Comparison of ENCODE assay signal across 8 mouse cellular contexts in the genomic region with DNA sequence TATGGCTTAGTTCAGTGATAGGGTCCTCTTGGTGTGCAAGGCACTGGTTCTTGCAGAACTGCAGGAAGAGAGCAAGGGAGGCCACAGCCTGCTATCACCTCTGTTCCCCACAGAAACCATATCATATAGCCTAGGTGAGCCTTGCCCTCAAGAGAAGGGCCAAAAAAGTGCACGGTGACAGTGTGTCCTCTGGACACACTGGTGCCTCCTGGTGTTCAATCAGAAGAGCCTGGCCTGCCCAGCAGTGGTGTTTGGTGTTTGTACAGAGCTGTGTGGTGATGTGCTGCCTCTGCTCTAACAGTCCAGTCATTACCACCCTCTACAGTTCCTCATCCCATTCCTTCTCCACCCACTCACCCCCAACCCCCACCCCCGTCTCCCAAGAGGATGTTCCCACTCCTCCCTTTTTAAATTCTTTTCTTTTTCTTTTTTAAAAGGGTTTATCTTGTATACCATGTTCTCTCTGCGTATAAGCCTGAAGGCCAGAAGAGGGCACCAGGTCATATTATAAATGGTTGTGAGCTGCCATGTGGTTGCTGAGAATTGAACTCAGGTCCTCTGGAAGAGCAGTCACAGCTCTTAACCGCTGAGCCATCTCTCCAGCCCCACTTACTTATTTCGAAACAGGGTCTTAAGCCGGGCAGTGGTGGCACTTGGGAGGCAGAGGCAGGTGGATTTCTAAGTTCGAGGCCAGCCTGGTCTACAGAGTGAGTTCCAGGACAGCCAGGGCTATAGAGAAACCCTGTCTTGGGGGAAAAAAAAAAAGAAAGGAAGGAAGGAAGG. TPM values are rescaled to one million over a fixed set of nuclear protein-coding genes. Genes with fewer than 3 reads are reported as not detected.
DNase-seq lines count a peak whose midpoint lies in the region; ATAC-seq lines count a peak whose summit lies in the region.

No protein-coding gene starts in this region.

- peak; percentile 35 for ATAC-seq in megakaryocyte-erythroid progenitor cell, adult 5-6 weeks (replicated peaks; ENCODE audit: low FRiP score, low TSS enrichment, poor library complexity, severe bottlenecking)

- peak; percentile 1 for DNase-seq in adrenal gland, adult 2 months
- no peak for DNase-seq in adrenal gland, postnatal 4 days (ENCODE audit: low spot score in 2 of 2)
- peak; percentile 1 for DNase-seq in kidney, adult 11 months
- DNase-seq in kidney, adult 9 months: no peak
- DNase-seq in spleen, postnatal 4 days (ENCODE audit: low spot score in 2 of 2): peak; percentile 19 to 59
- no peak for DNase-seq in spleen, adult 12 weeks (ENCODE audit: low spot score)
- DNase-seq in thymus, adult 18-20 months: no peak

RNA-seq across cellular contexts. Expression of a gene that starts 5.4 kb away (rescaled TPM):
- total RNA-seq in adrenal gland, adult 2 months (2021): 100 to 1,000 TPM; 136 to 166 TPM
- 494 and 666 TPM in 2 replicates for polyA plus RNA-seq in adrenal gland, adult 2 months (2012; rRNA removed)
- 100 to 1,000 TPM in 1 of 2 experiments, 10 to 100 TPM in 1; 59.8 to 104 TPM for total RNA-seq in adrenal gland, postnatal 4 days (2021)
- total RNA-seq in megakaryocyte-erythroid progenitor cell, adult 5-6 weeks (2014; fragmentation: Nextera tagmentation): 3.5 and 6.8 TPM in 2 replicates
- total RNA-seq in megakaryocyte-erythroid progenitor cell, adult 5-6 weeks (2017): 1.3 and 2.8 TPM in 2 replicates

RNA-seq across cellular contexts. Expression of a gene that starts 5.7 kb away (rescaled TPM):
- 1 to 10 TPM; 1.6 to 1.8 TPM for total RNA-seq in adrenal gland, adult 2 months (2021)
- 2.6 and 3.0 TPM in 2 replicates for polyA plus RNA-seq in adrenal gland, adult 2 months (2012; rRNA removed)
- 1 to 10 TPM; 1.1 to 1.8 TPM for total RNA-seq in adrenal gland, postnatal 4 days (2021)
- 2.5 and 6.5 TPM in 2 replicates for total RNA-seq in megakaryocyte-erythroid progenitor cell, adult 5-6 weeks (2014; fragmentation: Nextera tagmentation)
- total RNA-seq in megakaryocyte-erythroid progenitor cell, adult 5-6 weeks (2017): 0.76 and 1.7 TPM in 2 replicates

RNA-seq across cellular contexts. Expression of a gene that starts 6.0 kb away (rescaled TPM):
- total RNA-seq in adrenal gland, adult 2 months (2021): 10 to 100 TPM; 33.2 to 54.7 TPM
- polyA plus RNA-seq in adrenal gland, adult 2 months (2012; rRNA removed): 83.6 and 92.2 TPM in 2 replicates
- 10 to 100 TPM; 60.1 to 65.5 TPM for total RNA-seq in adrenal gland, postnatal 4 days (2021)
- total RNA-seq in megakaryocyte-erythroid progenitor cell, adult 5-6 weeks (2014; fragmentation: Nextera tagmentation): 103 and 109 TPM in 2 replicates
- total RNA-seq in megakaryocyte-erythroid progenitor cell, adult 5-6 weeks (2017): 167 and 183 TPM in 2 replicates

RNA-seq across cellular contexts. Expression of a gene that starts 26.9 kb away (rescaled TPM):
- 100 to 1,000 TPM; 117 TPM for total RNA-seq in adrenal gland, adult 2 months (2021)
- 650 and 890 TPM in 2 replicates for polyA plus RNA-seq in adrenal gland, adult 2 months (2012; rRNA removed)
- total RNA-seq in adrenal gland, postnatal 4 days (2021): 100 to 1,000 TPM; 119 to 134 TPM
- total RNA-seq in megakaryocyte-erythroid progenitor cell, adult 5-6 weeks (2014; fragmentation: Nextera tagmentation): 21.1 and 23.7 TPM in 2 replicates
- 19.2 and 24.5 TPM in 2 replicates for total RNA-seq in megakaryocyte-erythroid progenitor cell, adult 5-6 weeks (2017)

RNA-seq across cellular contexts. Expression of a gene that starts 27.0 kb away (rescaled TPM):
- total RNA-seq in adrenal gland, adult 2 months (2021): 10 to 100 TPM; 51.0 to 72.6 TPM
- polyA plus RNA-seq in adrenal gland, adult 2 months (2012; rRNA removed): 180 and 223 TPM in 2 replicates
- 10 to 100 TPM; 87.9 to 92.0 TPM for total RNA-seq in adrenal gland, postnatal 4 days (2021)
- 26.7 and 61.9 TPM in 2 replicates for total RNA-seq in megakaryocyte-erythroid progenitor cell, adult 5-6 weeks (2014; fragmentation: Nextera tagmentation)
- 13.7 and 49.6 TPM in 2 replicates for total RNA-seq in megakaryocyte-erythroid progenitor cell, adult 5-6 weeks (2017)

Comparison
In these comparisons a context has a peak if more than half of its experiments do, and no peak if none do; other contexts are left out.
1. DNase-seq: peak in adrenal gland, adult 2 months (single experiment), kidney, adult 11 months (single experiment) and spleen, postnatal 4 days (2 of 2); none in adrenal gland, postnatal 4 days (0 of 2), kidney, adult 9 months (single experiment), spleen, adult 12 weeks (single experiment) and thymus, adult 18-20 months (0 of 2).
2. RNA of a gene that starts 5.4 kb away (total RNA-seq): 136 to 166 TPM in adrenal gland, adult 2 months and 59.8 to 104 TPM in adrenal gland, postnatal 4 days; 1.3 to 6.8 TPM in megakaryocyte-erythroid progenitor cell, adult 5-6 weeks; every median in the first group is over 4 times any median in the second.